Mouse (Mus musculus) CH12.LX (cell line): Measurements from ENCODE around the gene Dglucy.

ENCODE experiments used
- JUN ChIP-seq: IDR thresholded peaks from 2 replicates; pipeline ENCODE4 v1.6.1; 2011; ENCODE audit warnings: low read depth, mild to moderate bottlenecking, low read length, improper control_type of control experiment, moderate library complexity; ENCODE audit not compliant: insufficient read depth
- MEF2A ChIP-seq: IDR thresholded peaks from 2 replicates; pipeline ENCODE4 v1.6.1; 2014; ENCODE audit warnings: low read depth, mild to moderate bottlenecking, inconsistent platforms, low read length, improper control_type of control experiment, borderline replicate concordance
- NELFE ChIP-seq: IDR thresholded peaks from 2 replicates; pipeline ENCODE4 v1.6.1; 2011; ENCODE audit warnings: low read depth, low read length, improper control_type of control experiment

DNA sequence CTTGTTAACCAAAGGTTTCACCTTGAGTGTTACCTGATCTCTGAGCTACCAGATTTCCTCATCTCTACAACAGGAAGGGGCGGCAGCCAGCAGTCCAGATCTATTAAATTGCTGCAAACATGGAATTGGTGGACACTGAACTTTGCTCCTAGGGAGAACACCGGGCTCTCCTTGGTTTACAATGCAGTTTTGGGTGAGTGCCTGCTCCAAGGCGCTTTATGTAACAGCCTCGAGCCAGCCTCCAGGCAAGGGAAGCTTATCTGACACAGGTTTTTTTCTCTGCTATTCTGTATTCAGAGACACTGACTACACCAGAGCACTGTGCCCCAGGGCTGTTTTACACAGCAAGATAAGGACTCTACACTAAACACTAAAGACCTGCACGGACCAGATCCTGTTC lies 155.9 kb downstream of the Dglucy start:
- TF ChIP-seq NELFE = no peak
- no peak for TF ChIP-seq MEF2A
- TF ChIP-seq JUN = no peak
